Mouse (Mus musculus): Measurements from ENCODE around the gene Gsdma2.
"Not testable (repeated sequence)": the region's sequence is repeated elsewhere in the genome, so short reads cannot be mapped to it uniquely, and the experiment has no call there.

Gsdma2 gene

GRCm38 (mm10) chr11:98646459-98646858, at the start of gene Gsdma2:
TSS of gene Gsdma2 (plus strand) at chr11:98646759.
- no peak for DNase-seq

- peak; percentile 75 to 81 for DNase-seq
Observed at GRCm38 (mm10) chr11:98597363-98597762, 49.2 kb upstream of the Gsdma2 start.

- DNase-seq, result no peak
Observed at GRCm38 (mm10) chr11:98597991-98598390, 48.6 kb upstream of the Gsdma2 start, which contains the start of gene Lrrc3c. TSS of gene Lrrc3c (plus strand) at chr11:98598291.

GRCm38 (mm10) chr11:98598851-98599290, 47.7 kb upstream of the Gsdma2 start:
- DNase-seq, result no peak

- DNase-seq, result no peak
Observed at GRCm38 (mm10) chr11:98599291-98599690, 47.3 kb upstream of the Gsdma2 start.

- peak; percentile 47 to 58 for DNase-seq
Observed at GRCm38 (mm10) chr11:98602090-98602690, 44.4 kb upstream of the Gsdma2 start.

GRCm38 (mm10) chr11:98603953-98604352, 42.6 kb upstream of the Gsdma2 start:
- DNase-seq, result no peak

GRCm38 (mm10) chr11:98604911-98605310, 41.6 kb upstream of the Gsdma2 start:
- DNase-seq, result not testable (repeated sequence)

- DNase-seq, result no peak
Observed at GRCm38 (mm10) chr11:98606763-98607162, 39.8 kb upstream of the Gsdma2 start.

GRCm38 (mm10) chr11:98620791-98621190, 25.8 kb upstream of the Gsdma2 start:
- DNase-seq, result no peak

- not testable (repeated sequence) for DNase-seq
Observed at GRCm38 (mm10) chr11:98623981-98624380, 22.6 kb upstream of the Gsdma2 start.

GRCm38 (mm10) chr11:98624381-98624780, 22.2 kb upstream of the Gsdma2 start:
- DNase-seq, result not testable (repeated sequence)

GRCm38 (mm10) chr11:98625611-98626410, 20.7 kb upstream of the Gsdma2 start, which contains the start of the genes Gm12355 and Gsdma3:
TSS of gene Gm12355 (minus strand) at chr11:98625661.
TSS of gene Gsdma3 (plus strand) at chr11:98626360.
- DNase-seq, result no peak

- no peak for DNase-seq
Observed at GRCm38 (mm10) chr11:98628706-98629105, 17.9 kb upstream of the Gsdma2 start.

GRCm38 (mm10) chr11:98630646-98631045, 15.9 kb upstream of the Gsdma2 start:
- DNase-seq, result no peak

- DNase-seq, result peak; percentile 44 to 52
Observed at GRCm38 (mm10) chr11:98635312-98635970, 11.1 kb upstream of the Gsdma2 start.

GRCm38 (mm10) chr11:98637501-98637900, 9.1 kb upstream of the Gsdma2 start:
- DNase-seq, result no peak

GRCm38 (mm10) chr11:98640091-98640490, 6.5 kb upstream of the Gsdma2 start:
- DNase-seq, result no peak

GRCm38 (mm10) chr11:98644757-98645156, 1.8 kb upstream of the Gsdma2 start:
- no peak for DNase-seq

GRCm38 (mm10) chr11:98645946-98646345, 613 bp upstream of the Gsdma2 start:
- no peak for DNase-seq

- peak; percentile 51 to 55 for DNase-seq
Observed at GRCm38 (mm10) chr11:98655076-98655475, 8.5 kb downstream of the Gsdma2 start.

GRCm38 (mm10) chr11:98660517-98660916, 14.0 kb downstream of the Gsdma2 start:
- DNase-seq, result no peak

- no peak for DNase-seq
Observed at GRCm38 (mm10) chr11:98664091-98664490, 17.5 kb downstream of the Gsdma2 start, which contains the start of gene Gsdma. TSS of gene Gsdma (plus strand) at chr11:98664351.

Measured in thymus, postnatal 36 days (tissue).